Mouse (Mus musculus): Measurements from ENCODE around the gene Ncor1.

GRCm38 (mm10) chr11:62478931-62479330 is 20.6 kb upstream of the Ncor1 start:
- TF ChIP-seq CTCF (conservative IDR thresholded peaks at IDR 0.05; ENCODE audit: insufficient read depth, insufficient read length, low read depth, low read length) (no peak), POLR2A (IDR thresholded peaks at IDR 0.05; ENCODE audit: low read depth, low read length) (no peak)

All from kidney, adult 2 months (tissue).